Mouse (Mus musculus) hindbrain, embryonic 10.5 days (tissue): ENCODE data around the gene Prr5. TPM values are rescaled to one million over a fixed set of nuclear protein-coding genes. Genes with fewer than 3 reads are reported as not detected.

ENCODE experiments used
- DNase-seq: peaks from one replicate; pipeline ENCODE4 v3.0.0-alpha.2; 2017; ENCODE audit warnings: low spot score
- H3K27ac ChIP-seq: fragments of 300-500 bp; sonication (generic); 2 replicates; pipeline ENCODE4 v1.5.1; 2016; ENCODE audit warnings: mild to moderate bottlenecking, moderate library complexity
- H3K27me3 ChIP-seq: fragments of 300-500 bp; sonication (generic); 2 replicates; pipeline ENCODE4 v1.6.1; 2016; ENCODE audit warnings: mild to moderate bottlenecking; ENCODE audit not compliant: poor library complexity, insufficient read depth, severe bottlenecking
- H3K36me3 ChIP-seq: fragments of 300-500 bp; sonication (generic); 2 replicates; pipeline ENCODE4 v1.6.1; 2016; ENCODE audit warnings: mild to moderate bottlenecking, moderate library complexity
- H3K4me1 ChIP-seq: fragments of 300-500 bp; sonication (generic); replicated peaks from 2 replicates; pipeline ENCODE4 v1.6.1; 2016; ENCODE audit warnings: mild to moderate bottlenecking
- H3K4me3 ChIP-seq: fragments of 300-500 bp; sonication (generic); 2 replicates; pipeline ENCODE4 v1.5.1; 2016; ENCODE audit warnings: mild to moderate bottlenecking, moderate library complexity
- H3K9me3 ChIP-seq: fragments of 300-500 bp; sonication (generic); 2 replicates; pipeline ENCODE4 v1.6.1; 2016; ENCODE audit warnings: mild to moderate bottlenecking, moderate library complexity
- WGBS: fragments of 180-500 bp; shearing (Covaris S2); methylation state at CpG from one replicate; pipeline ENCODE4 v1.1.7; 2016; 5-methylcytosine and 5-hydroxymethylcytosine counted together
- polyA plus RNA-seq: library from polyadenylated mRNA; unstranded; fragments of >200 nt; fragmentation: Nextera tagmentation; extraction: Ambion mirVana; gene quantifications from 2 replicates; pipeline ENCODE4 v1.2.1, GENCODE M21; 2016

Gene Prr5
- polyA plus RNA-seq, 1 experiment from 2014 or later = 17.9 TPM

DNA sequence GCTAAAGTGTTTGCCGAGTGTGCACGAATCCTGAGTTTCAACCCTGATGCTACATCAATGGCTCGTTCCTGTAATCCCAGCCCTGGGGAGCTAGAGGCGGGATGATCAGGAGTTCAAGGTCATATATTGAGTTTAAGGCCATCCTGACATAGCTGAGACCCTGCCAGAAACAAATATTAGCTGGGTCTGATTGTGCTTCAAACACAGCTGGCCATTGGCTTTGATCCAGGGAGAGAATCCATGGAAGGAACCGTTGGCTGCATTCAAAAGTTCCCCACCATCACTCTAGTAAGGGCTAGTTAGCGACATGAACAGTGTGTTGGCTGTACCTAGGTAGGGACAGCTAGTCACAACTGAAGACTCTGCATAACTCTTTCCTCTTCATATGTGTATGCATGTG lies 19.9 kb downstream of the Prr5 start:
- Histone ChIP-seq H3K4me1 (peaks cover 21% of the 10 kb centered on the region), H3K4me3 (no peak overlapping the region), H3K9me3 (no peaks in the 10 kb centered on the region), H3K27ac (no peak overlapping the region), H3K27me3 (peaks cover 3% of the 10 kb centered on the region; the same call in 1 of the 2 replicates), H3K36me3 (peaks cover 62% of the 10 kb centered on the region)
- DNase-seq = no peak
- WGBS = 88% methylated on average over 6 of the region's 6 CpGs

DNA sequence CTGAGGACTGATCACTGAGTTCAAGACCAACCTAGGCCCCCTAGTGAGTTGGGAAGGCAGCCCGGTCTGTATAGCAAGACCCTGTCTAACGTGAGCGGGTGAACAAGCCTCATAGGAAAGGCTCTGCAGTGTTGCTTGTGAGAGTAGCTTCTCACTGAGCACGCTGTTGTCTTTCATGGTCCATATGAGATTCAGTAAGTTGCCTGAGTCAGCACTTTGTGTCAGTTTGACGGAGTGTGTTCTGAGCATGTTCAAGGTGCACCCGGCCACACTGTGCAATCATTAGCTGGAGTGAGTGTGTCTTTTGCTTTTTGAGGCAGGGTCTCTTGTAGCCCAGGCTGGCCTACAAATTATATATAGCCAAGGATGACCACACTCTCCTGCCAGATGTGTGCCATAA lies 22.1 kb downstream of the Prr5 start:
- Histone ChIP-seq H3K27ac (no peak overlapping the region), H3K27me3 (no peaks in the 10 kb centered on the region), H3K36me3 (peaks cover 70% of the 10 kb centered on the region), H3K4me1 (peaks cover 20% of the 10 kb centered on the region), H3K4me3 (no peak overlapping the region), H3K9me3 (no peaks in the 10 kb centered on the region)
- WGBS = 94% methylated on average over 6 of the region's 6 CpGs
- no peak for DNase-seq

DNA sequence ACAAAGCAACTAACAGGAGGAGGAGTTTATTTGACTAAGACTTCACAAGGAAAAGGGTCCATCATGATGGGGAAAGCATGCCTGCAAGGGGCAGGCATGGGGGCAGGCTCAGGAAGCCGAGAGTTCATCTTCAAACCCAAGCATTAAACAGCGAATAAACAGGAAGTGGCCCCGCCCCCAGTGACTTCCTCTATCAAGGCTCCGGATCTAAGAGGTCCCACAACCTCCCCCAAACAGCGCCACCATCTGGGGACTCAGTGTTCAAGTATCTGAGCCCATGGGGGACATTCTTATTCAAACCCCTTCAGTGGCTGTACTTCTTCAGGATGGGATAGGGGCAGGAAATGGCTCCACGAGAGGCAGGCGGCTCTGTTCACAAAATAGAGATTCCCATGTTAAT lies 23.2 kb downstream of the Prr5 start:
- Histone ChIP-seq H3K4me3 (no peak overlapping the region), H3K36me3 (peaks cover 70% of the 10 kb centered on the region)
- WGBS = 92% methylated on average over 7 of the region's 7 CpGs

DNA sequence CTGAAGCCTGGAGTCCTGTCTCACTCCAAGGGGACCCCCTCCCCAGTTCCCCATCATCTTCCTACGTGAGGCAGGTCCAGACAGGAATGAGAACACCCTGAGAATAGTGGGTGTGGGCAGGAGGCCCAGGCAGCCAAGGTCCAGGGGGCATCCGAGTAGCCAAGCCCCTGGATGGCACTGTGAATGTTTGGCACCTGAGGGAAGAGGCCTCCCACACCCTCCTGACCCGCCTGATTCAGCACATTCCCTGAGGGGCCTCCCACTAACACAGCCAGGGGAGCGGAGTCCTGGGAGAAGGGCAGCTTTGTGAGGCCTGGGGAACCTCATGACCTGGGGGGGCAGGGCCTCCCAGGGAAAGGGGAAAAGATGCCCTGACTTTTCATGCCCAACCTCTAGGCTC lies 26.6 kb downstream of the Prr5 start:
- 83% methylated on average over 4 of the region's 4 CpGs for WGBS
- H3K27ac ChIP-seq = no peak overlapping the region
- H3K4me1 ChIP-seq = peaks cover 21% of the 10 kb centered on the region

More for the DNA sequence above, 23.2 kb downstream of the Prr5 start:
- H3K9me3 ChIP-seq = no peaks in the 10 kb centered on the region
- peaks cover 24% of the 10 kb centered on the region for H3K4me1 ChIP-seq
- no peak for DNase-seq
- H3K27me3 ChIP-seq = no peaks in the 10 kb centered on the region
- no peak overlapping the region for H3K27ac ChIP-seq

DNA sequence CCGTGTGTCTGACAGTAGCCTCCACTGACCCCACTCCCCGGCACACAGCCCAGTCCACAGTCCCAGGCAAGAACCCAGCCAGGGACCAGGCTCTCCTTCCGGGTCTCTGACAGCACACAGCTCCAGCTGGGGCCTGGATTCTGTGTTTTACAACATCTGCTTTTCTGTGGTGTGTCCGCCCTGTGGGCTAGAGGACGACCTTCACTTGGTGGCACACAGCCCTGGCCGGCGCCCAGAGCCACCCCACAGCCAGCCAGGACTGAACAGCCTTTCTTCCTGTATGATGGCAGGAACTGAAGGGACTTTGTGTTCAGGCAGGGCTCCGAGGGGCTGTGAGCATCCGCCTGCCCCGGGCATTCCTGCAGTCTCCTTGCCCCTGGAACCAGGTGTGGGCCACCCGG lies 28.2 kb downstream of the Prr5 start:
- Histone ChIP-seq H3K4me1 (peaks cover 25% of the 10 kb centered on the region), H3K27ac (0 out of 2 replicates have a peak overlapping the region, but pooled peaks have one; percentile 41), H3K36me3 (peaks cover 43% of the 10 kb centered on the region), H3K4me3 (no peak overlapping the region), H3K9me3 (no peaks in the 10 kb centered on the region), H3K27me3 (no peaks in the 10 kb centered on the region)
- 76% methylated on average over 11 of the region's 11 CpGs for WGBS
- no peak for DNase-seq

More for the DNA sequence above, 26.6 kb downstream of the Prr5 start:
- no peaks in the 10 kb centered on the region for H3K9me3 ChIP-seq
- no peaks in the 10 kb centered on the region for H3K27me3 ChIP-seq
- peaks cover 50% of the 10 kb centered on the region for H3K36me3 ChIP-seq
- H3K4me3 ChIP-seq = no peak overlapping the region
- DNase-seq = no peak

DNA sequence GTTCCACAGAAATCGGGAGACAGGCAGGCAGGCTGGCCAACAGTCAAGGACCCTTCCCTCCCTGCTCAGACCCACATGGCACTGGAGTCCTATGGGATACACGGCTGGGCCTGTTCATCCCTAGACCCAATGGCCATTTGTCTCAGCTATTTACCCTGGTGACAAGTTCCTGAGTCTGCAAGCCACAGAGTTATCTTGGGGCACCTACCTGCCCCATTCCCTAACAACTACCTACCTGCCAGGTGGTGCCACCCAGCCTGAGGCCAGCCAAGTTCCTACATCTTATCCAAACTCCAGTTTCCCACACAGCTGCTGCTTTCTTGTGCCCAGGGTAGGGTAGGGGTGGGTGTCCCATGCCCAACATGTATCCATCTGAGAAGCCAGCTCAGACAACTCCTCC lies 28.8 kb downstream of the Prr5 start:
- no peak overlapping the region for H3K27ac ChIP-seq
- H3K4me3 ChIP-seq = no peak overlapping the region
- peaks cover 25% of the 10 kb centered on the region for H3K4me1 ChIP-seq
- WGBS = 83% methylated on average over 2 of the region's 2 CpGs
- H3K36me3 ChIP-seq = peaks cover 38% of the 10 kb centered on the region
- H3K9me3 ChIP-seq = no peaks in the 10 kb centered on the region
- no peak for DNase-seq
- no peaks in the 10 kb centered on the region for H3K27me3 ChIP-seq

DNA sequence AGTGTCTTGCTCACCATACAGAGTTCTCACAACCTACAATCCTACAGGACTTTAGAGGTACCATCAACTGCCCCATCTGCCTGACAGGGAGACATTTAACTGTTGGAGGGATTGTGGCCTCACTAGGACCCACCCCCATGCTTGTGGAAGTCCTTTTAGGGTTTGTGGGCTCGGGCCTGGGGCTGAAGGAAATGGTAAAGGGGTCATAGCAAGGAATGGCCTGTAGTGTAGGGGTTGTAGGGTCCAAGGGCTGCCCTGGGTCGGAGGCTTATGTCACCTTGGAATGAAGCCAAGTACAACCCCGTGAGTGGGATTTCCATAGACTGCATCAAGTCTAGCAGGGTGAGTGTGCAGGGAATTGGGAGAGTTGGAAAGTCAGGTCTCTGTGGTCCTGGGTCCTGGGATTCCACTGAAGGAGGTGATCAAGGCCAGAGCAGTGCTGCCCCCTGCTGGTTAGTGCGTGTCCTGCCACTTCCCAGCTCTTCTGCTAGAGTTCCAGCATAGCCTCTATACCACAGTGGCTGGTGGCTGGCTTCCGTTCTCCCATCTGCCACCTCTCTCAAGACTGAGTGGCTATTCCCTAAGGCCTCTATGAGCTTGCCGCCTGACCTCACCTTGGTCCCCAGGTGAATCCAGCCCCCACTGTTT lies 30.9 kb downstream of the Prr5 start:
- peaks cover 25% of the 10 kb centered on the region for H3K4me1 ChIP-seq
- no peak overlapping the region for H3K27ac ChIP-seq
- peaks cover 22% of the 10 kb centered on the region; the same call in 1 of the 2 replicates for H3K36me3 ChIP-seq
- H3K27me3 ChIP-seq = no peaks in the 10 kb centered on the region
- no peaks in the 10 kb centered on the region for H3K9me3 ChIP-seq
- 58% methylated on average over 6 of the region's 6 CpGs for WGBS
- H3K4me3 ChIP-seq = no peak overlapping the region
- peak; percentile 77 for DNase-seq

DNA sequence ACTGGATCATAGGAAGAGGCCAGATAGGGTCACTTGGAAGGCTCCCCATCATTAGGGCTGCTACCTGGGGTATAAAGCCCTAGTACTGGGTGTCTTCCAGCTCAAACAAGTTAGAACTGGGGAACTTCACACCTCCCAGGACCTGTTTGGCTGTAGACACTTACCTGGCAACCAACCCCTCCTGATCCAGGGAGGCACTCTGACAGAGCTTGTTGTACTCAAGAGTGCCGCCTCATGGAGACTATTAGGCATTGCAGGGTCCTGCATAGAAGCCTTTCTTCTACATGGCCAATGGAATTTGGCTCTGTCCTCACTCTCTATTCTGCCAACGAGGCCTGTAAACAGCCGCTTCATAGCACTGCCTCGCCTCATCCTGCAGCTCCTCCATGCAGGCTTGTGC lies 32.5 kb downstream of the Prr5 start:
- H3K9me3 ChIP-seq = no peaks in the 10 kb centered on the region
- no peaks in the 10 kb centered on the region for H3K27me3 ChIP-seq
- peaks cover 18% of the 10 kb centered on the region; the same call in 1 of the 2 replicates for H3K36me3 ChIP-seq
- no peak overlapping the region for H3K4me3 ChIP-seq
- H3K27ac ChIP-seq = no peak overlapping the region
- 31% methylated on average over 4 of the region's 4 CpGs for WGBS
- peak; percentile 38 for DNase-seq
- H3K4me1 ChIP-seq = peaks cover 11% of the 10 kb centered on the region; the same call in 1 of the 2 replicates

DNA sequence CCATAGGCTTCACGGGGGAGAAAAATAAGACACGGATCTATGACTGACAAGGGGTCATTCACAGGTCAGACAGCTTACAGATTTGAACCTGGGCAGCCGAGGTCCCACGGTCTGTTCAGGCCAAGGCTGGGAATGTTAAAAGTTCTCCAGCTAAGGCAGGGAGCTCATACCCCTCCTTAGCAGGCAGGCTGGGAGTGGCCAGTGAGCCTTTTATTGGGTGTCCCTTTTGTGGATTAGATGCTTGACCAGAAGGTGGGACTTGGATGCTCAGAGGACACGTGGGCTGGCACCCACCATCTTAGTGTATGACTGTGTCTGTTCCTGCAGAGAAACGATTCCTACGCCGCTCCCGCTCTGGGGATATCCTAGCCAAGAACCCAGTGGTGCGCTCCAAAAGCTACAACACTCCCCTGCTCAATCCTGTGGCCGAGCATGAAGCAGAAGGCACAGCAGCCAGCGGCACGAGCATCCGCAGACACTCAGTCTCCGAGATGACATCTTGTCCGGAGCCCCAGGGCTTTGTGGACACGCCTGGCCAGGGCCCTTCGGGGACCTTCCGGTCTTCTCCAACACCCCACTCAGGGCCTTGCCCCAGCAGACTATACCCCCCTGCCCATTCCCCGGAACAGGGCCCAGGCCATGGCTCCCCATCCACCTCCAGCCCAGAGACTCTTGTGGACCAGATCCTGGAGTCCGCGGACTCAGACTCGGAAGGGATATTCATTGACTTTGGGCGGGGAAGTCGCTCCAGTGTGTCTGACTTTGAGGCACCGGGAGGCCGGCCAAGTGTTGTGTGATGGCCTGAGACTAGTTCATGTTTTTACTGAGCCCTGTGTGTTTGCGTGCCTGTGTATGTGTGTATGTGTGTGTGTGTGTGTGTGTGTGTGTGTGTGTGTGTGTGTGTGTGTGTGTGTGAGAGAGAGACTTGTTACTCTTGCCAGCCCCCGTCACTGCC lies 33.2 kb downstream of the Prr5 start:
- Histone ChIP-seq H3K27ac (no peak overlapping the region), H3K9me3 (no peaks in the 10 kb centered on the region), H3K4me3 (no peak overlapping the region), H3K36me3 (peaks cover 18% of the 10 kb centered on the region; the same call in 1 of the 2 replicates), H3K4me1 (peaks cover 6% of the 10 kb centered on the region; the same call in 1 of the 2 replicates), H3K27me3 (no peaks in the 10 kb centered on the region)
- WGBS = 90% methylated on average over 29 of the region's 29 CpGs
- DNase-seq = no peak

DNA sequence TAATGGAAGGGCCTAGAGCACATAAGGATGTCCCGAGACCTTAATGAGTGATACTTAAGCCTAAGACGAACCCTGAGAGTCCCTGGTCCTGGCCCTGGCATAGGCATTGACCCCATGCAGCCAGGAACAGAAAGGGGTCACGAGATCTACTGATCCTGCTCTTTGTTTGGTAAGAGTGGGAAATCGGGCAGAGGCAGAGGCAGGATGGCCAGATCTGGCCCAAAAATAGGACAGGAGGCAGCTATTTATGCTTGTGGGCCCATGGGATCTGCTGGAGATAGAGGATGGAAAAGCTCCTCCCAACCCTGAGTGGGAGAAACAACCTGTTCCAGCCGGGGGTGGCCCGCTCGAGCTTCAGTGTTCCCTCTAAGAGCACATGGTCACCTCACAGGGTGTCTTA lies 34.6 kb downstream of the Prr5 start:
- 88% methylated on average over 7 of the region's 7 CpGs for WGBS

DNA sequence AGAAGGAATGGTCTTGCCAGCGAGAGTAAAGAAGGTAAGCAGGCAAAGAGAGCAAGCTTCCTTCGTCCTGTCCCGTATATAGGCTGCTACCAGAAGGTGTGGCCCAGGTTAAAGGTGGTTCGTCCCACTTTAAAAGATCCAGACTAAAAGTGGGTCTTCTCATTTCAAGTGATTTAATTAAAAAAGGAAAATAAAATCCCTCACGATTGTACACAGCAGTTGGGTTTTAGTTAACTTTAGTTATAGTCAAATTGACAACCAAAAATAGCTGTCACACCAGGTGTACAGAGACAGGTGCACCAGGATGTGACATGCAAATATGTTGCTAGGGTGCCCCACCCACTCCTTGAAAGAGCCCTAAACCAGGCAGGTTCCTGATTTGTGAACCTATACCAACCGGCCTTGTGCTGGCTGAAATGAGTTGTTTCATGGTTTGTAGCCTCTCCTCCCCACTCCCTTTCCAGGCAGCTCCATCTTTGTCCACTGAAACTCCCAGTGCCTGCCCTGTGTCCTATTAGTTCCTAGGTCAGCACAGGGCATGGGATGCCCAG lies 36.0 kb downstream of the Prr5 start:
- 0 out of 2 replicates have a peak, but pooled peaks cover 4% of the 10 kb centered on the region for H3K4me1 ChIP-seq
- peaks cover 11% of the 10 kb centered on the region; the same call in 1 of the 2 replicates for H3K36me3 ChIP-seq
- no peak overlapping the region for H3K27ac ChIP-seq
- H3K27me3 ChIP-seq = no peaks in the 10 kb centered on the region
- H3K9me3 ChIP-seq = 0 out of 2 replicates have a peak, but pooled peaks cover 6% of the 10 kb centered on the region
- 84% methylated on average over 6 of the region's 6 CpGs for WGBS
- no peak for DNase-seq
- no peak overlapping the region for H3K4me3 ChIP-seq

More for the DNA sequence above, 34.6 kb downstream of the Prr5 start:
- Histone ChIP-seq H3K27me3 (no peaks in the 10 kb centered on the region), H3K36me3 (peaks cover 18% of the 10 kb centered on the region; the same call in 1 of the 2 replicates), H3K4me1 (0 out of 2 replicates have a peak, but pooled peaks cover 4% of the 10 kb centered on the region), H3K4me3 (no peak overlapping the region), H3K9me3 (0 out of 2 replicates have a peak, but pooled peaks cover 6% of the 10 kb centered on the region), H3K27ac (no peak overlapping the region)
- DNase-seq = no peak

DNA sequence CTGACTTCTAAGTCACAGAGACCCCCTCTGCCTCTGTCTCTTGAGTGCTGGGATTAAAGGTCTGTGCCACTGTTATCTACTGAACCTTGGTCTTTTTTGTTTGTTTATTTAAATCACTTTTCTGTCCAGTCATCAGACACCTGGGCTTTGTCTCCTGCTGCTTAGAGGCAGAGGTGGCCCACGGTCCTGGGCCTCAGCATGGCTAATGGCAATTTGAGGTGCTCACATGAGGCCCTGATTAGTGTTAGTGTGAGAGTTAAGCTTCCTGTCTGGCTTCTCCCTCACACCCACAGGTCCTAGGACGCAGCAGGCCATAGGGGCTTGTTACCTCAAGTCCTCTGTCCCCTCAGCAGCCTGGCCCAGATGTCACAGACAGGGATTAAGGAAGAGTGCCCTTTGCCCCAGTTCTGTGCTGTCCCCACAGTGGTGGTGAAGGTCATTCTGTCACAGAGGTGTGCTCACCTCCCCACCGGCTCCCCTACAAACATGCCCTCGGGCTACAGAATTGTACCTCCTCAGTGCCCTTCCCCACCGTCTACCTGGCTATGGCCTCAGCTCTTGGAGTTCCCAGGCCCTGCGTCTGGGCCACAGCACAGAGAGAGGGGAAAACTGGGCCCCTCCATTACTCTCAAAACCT lies 37.7 kb downstream of the Prr5 start:
- Histone ChIP-seq H3K27me3 (peaks cover 12% of the 10 kb centered on the region; the same call in 1 of the 2 replicates), H3K27ac (no peak overlapping the region), H3K4me1 (peaks cover 6% of the 10 kb centered on the region; the same call in 1 of the 2 replicates), H3K9me3 (0 out of 2 replicates have a peak, but pooled peaks cover 6% of the 10 kb centered on the region), H3K4me3 (no peak overlapping the region), H3K36me3 (peaks cover 5% of the 10 kb centered on the region; the same call in 1 of the 2 replicates)
- DNase-seq = no peak
- 81% methylated on average over 6 of the region's 6 CpGs for WGBS
